Mouse (Mus musculus): Measurements from ENCODE around the gene Cracr2a. TPM values are rescaled to one million over a fixed set of nuclear protein-coding genes. Genes with fewer than 3 reads are reported as not detected.
A peak's percentile ranks its signal among the peaks of the same experiment; 100 is the strongest.

Cracr2a gene
- total RNA-seq, 2 experiments from 2014 or later, result 2.3 TPM

GRCm38 (mm10) chr6:127661717-127662292 lies 100.7 kb downstream of the Cracr2a start:
- Histone ChIP-seq H3K27ac (no peak overlapping the region), H3K4me3 (no peak overlapping the region)
- DNase-seq (ENCODE audit: low spot score in 2 of 2), result no peak
- no peak for TF ChIP-seq CTCF (conservative IDR thresholded peaks at IDR 0.05)

DNA sequence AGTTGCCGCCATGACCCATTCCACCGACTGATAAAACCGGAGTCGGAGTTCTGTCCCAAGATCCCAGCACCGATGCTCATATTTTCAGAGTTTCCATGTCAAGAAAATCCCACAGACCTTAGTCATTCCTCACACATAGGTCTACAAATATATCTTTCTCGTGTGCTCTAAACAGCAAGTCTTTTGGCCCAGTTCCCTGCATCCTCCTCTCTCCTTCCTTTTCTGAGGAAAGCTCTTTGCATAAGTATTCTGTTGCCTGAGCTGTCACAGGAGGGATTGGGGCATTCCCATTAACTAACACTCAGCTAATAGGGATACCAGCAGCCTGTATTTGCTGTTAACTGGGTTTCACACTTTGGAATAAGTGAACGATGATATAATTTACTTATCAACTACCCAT lies 102.1 kb downstream of the Cracr2a start:
- H3K4me3 ChIP-seq, result no peak overlapping the region
- DNase-seq (ENCODE audit: low spot score in 2 of 2), result no peak
- TF ChIP-seq CTCF (conservative IDR thresholded peaks at IDR 0.05), result no peak
- H3K27ac ChIP-seq, result no peak overlapping the region

- no peak for TF ChIP-seq CTCF (conservative IDR thresholded peaks at IDR 0.05)
- Histone ChIP-seq H3K27ac (no peak overlapping the region; the same call in 1 of the 2 replicates), H3K4me3 (no peak overlapping the region)
- DNase-seq (ENCODE audit: low spot score in 2 of 2), result peak in 1 of 2 experiments; percentile 26
Measured at GRCm38 (mm10) chr6:127669313-127669712, 108.2 kb downstream of the Cracr2a start.

DNA sequence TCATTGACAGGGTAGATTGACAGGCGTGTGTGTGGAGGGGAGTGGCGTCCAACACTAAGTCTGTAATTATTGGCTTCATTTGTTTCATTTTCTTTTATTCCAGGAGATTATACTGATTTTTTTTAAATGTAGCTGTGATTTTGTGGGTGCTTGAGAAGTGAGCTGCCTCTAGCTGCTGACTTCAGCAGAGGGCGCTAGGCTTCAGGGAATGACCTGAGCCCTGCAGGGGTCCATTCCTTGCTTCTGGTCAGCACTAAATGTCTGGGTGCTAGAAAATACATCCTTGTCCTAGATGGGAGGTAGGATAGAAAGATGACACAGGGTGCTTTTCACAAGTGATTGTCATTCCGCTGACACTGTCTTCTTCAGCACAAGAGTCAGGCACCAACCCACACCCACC lies 108.9 kb downstream of the Cracr2a start:
- peak; percentile 46 for TF ChIP-seq CTCF (conservative IDR thresholded peaks at IDR 0.05)
- no peak for DNase-seq (ENCODE audit: low spot score in 2 of 2)
- no peak overlapping the region for H3K27ac ChIP-seq
- H3K4me3 ChIP-seq, result no peak overlapping the region

GRCm38 (mm10) chr6:127672071-127672470 lies 110.9 kb downstream of the Cracr2a start:
- Histone ChIP-seq H3K4me3 (no peak overlapping the region), H3K27ac (no peak overlapping the region)
- TF ChIP-seq CTCF (conservative IDR thresholded peaks at IDR 0.05), result no peak
- DNase-seq (ENCODE audit: low spot score in 2 of 2), result no peak

GRCm38 (mm10) chr6:127676866-127677265 lies 115.7 kb downstream of the Cracr2a start:
- no peak overlapping the region for H3K27ac ChIP-seq
- no peak for DNase-seq (ENCODE audit: low spot score in 2 of 2)
- TF ChIP-seq CTCF (conservative IDR thresholded peaks at IDR 0.05), result no peak
- no peak overlapping the region for H3K4me3 ChIP-seq

GRCm38 (mm10) chr6:127678320-127678719 lies 117.2 kb downstream of the Cracr2a start:
- H3K4me3 ChIP-seq, result no peak overlapping the region
- TF ChIP-seq CTCF (conservative IDR thresholded peaks at IDR 0.05), result no peak
- DNase-seq (ENCODE audit: low spot score in 2 of 2), result no peak
- H3K27ac ChIP-seq, result no peak overlapping the region

GRCm38 (mm10) chr6:127678998-127679397 lies 117.9 kb downstream of the Cracr2a start:
- DNase-seq (ENCODE audit: low spot score in 2 of 2), result no peak

DNA sequence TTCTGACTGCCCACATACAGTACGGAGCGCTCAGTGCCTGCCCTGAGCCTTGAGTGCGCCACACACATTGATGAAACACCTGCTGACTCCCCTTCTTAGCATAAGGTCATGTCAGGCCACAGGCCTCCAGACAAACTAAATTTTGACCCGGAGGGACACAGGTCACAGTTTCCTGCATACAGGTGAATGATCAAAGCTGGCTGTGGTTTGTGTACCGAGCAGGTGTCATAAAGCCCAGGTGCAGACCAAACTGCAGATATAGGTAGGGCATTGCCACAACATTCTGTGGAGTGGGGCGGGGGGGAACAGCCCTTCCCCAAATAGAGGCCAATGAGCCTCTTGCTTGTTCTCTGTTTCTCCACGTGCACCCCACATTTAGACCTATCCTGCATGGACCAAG lies 119.6 kb downstream of the Cracr2a start:
- DNase-seq (ENCODE audit: low spot score in 2 of 2), result no peak
- Histone ChIP-seq H3K4me3 (no peak overlapping the region), H3K27ac (no peak overlapping the region)
- TF ChIP-seq CTCF (conservative IDR thresholded peaks at IDR 0.05), result no peak

More at GRCm38 (mm10) chr6:127678998-127679397, 117.9 kb downstream of the Cracr2a start:
- H3K27ac ChIP-seq, result no peak overlapping the region
- TF ChIP-seq CTCF (conservative IDR thresholded peaks at IDR 0.05), result no peak
- H3K4me3 ChIP-seq, result no peak overlapping the region

DNA sequence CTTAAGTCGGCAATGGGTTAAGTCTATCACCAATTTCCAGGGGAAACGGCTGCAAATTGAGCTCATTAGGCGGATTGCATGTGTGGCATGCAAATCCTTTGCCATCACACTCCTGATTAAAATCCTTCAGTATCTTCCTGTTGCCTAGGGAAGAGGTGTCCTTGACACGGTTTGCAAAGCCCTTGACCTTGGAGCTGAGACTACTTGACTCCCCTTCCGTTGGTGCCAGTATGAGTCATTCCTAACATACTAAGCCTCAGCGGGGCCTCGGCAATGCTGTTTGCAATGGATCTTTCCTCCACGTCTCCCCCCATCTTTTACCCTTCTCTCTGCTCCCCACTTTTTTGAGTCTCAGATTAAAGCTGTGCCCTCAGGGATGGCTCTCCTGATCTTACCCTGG lies 122.4 kb downstream of the Cracr2a start:
- TF ChIP-seq CTCF (conservative IDR thresholded peaks at IDR 0.05), result no peak

GRCm38 (mm10) chr6:127684981-127685380 lies 123.8 kb downstream of the Cracr2a start:
- no peak for DNase-seq (ENCODE audit: low spot score in 2 of 2)
- Histone ChIP-seq H3K4me3 (no peak overlapping the region), H3K27ac (no peak overlapping the region)
- no peak for TF ChIP-seq CTCF (conservative IDR thresholded peaks at IDR 0.05)

More for the DNA sequence above, 122.4 kb downstream of the Cracr2a start:
- H3K4me3 ChIP-seq, result no peak overlapping the region
- H3K27ac ChIP-seq, result no peak overlapping the region
- no peak for DNase-seq (ENCODE audit: low spot score in 2 of 2)

DNA sequence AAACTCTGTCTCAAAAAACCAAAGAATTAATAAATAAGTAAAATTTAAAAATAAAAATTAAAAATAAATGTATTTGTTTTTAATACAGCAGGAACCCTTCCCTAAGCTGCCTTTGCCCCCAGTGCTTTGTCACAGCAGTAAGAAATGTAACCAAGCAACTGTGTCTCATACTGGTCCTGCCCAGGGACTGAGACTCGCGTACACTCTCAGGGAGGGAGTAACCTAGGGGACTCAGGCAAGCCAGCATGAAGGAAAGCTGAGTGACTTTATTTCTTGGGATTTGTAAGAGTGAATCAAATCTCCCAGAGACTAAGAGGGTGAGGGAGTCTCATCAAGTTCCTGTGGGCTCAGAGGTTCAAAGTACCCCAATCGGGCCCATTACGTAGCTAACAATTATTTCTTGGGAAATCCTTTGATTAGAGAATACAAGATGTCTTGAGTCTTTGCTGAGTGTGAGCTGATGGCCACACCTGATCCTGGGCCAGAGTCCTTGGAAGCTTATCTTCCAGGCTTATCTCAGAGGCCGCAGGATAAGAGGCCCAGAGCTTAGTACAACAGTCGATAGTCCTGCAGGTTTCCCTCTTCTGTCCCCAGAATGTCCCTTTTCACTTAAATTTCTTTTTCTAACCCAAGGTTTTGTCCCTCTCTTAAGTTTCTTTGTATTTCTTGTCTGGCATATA lies 126.2 kb downstream of the Cracr2a start:
- Histone ChIP-seq H3K4me3 (no peak overlapping the region), H3K27ac (no peak overlapping the region)
- no peak for TF ChIP-seq CTCF (conservative IDR thresholded peaks at IDR 0.05)
- no peak for DNase-seq (ENCODE audit: low spot score in 2 of 2)

- DNase-seq (ENCODE audit: low spot score in 2 of 2), result peak in 1 of 2 experiments; percentile 35
- H3K27ac ChIP-seq, result peak overlapping the region; percentile 70; the same call in 1 of the 2 replicates
- no peak overlapping the region for H3K4me3 ChIP-seq
- TF ChIP-seq CTCF (conservative IDR thresholded peaks at IDR 0.05), result no peak
Measured at GRCm38 (mm10) chr6:127692298-127692697, 131.2 kb downstream of the Cracr2a start.

DNA sequence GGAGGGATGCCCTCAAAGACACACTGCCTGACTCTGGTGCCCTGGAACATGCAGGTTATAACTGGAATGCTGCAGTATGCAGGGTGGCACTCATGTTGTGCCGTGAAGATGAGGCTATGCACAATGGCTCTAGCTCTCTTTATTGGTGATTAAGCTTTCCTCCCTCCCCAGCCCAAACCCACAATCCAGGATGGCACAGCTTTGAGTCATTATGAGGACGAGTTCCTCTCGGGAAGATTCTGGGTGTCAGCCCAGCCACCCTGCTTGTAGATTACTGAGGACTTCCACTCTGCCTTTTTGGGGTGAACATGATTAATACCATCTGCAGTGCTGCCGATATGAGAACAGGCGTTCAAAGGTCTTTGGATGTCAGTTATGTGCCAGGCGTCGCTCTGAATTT lies 132.5 kb downstream of the Cracr2a start:
- peak overlapping the region; percentile 70 for H3K27ac ChIP-seq
- H3K4me3 ChIP-seq, result no peak overlapping the region
- no peak for TF ChIP-seq CTCF (conservative IDR thresholded peaks at IDR 0.05)
- no peak for DNase-seq (ENCODE audit: low spot score in 2 of 2)
